Mouse (Mus musculus) macrophage (primary cell): ENCODE results near the gene Rab3ip. TPM values are rescaled to one million over a fixed set of nuclear protein-coding genes. Genes with fewer than 3 reads are reported as not detected.

ENCODE experiments used
- H3K27ac ChIP-seq: fragments of 350-480 bp; formaldehyde crosslinking; 2 replicates; pipeline ENCODE4 v1.9.0; 2021
- H3K36me3 ChIP-seq: fragments of 350-480 bp; formaldehyde crosslinking; 2 replicates; pipeline ENCODE4 v1.9.0; 2021; ENCODE audit errors: inconsistent target
- H3K4me3 ChIP-seq: fragments of 350-480 bp; formaldehyde crosslinking; 2 replicates; pipeline ENCODE4 v1.9.0; 2021; ENCODE audit errors: inconsistent target
- H3K79me2 ChIP-seq: fragments of 350-480 bp; formaldehyde crosslinking; 2 replicates; pipeline ENCODE4 v1.9.0; 2021; ENCODE audit errors: inconsistent target
- WGBS: methylation state at CpG from one replicate; pipeline ENCODE4 v1.1.7; 2026; ENCODE audit warnings: inconsistent platforms; ENCODE audit not compliant: missing documents; 5-methylcytosine and 5-hydroxymethylcytosine counted together
- polyA plus RNA-seq: library from polyadenylated mRNA; stranded (reverse); fragments of 250-400 nt; gene quantifications from 3 replicates; pipeline ENCODE4 v1.2.4, GENCODE M21; 2018; ENCODE audit warnings: inconsistent platforms

Rab3ip gene
- polyA plus RNA-seq, 1 experiment from 2014 or later, result 2.7 TPM

DNA sequence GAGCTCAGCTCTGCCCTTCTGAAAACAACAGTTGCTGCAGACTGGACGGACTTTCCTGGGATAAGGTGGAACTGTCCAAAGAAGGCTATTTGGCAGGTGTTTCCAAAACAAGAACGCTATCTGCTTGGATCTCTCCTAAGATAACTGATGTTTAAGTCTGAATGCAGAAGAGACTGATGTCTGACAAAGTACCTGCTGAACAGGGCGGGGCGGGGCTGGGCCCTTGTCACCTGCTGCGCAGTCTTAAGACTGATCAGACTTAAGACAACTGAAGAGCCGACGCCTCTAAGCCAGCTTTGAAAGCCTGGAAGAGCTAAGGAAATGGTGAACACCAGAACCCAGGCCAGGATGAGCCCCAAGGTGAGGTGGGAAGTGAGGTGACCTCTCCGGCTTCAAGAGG lies 29.9 kb downstream of the Rab3ip start:
- H3K4me3 ChIP-seq, result no peak overlapping the region
- no peaks in the 10 kb centered on the region for H3K79me2 ChIP-seq
- H3K36me3 ChIP-seq, result no peaks in the 10 kb centered on the region
- no peak overlapping the region for H3K27ac ChIP-seq
- WGBS, result 96% methylated on average over 8 of the region's 8 CpGs

DNA sequence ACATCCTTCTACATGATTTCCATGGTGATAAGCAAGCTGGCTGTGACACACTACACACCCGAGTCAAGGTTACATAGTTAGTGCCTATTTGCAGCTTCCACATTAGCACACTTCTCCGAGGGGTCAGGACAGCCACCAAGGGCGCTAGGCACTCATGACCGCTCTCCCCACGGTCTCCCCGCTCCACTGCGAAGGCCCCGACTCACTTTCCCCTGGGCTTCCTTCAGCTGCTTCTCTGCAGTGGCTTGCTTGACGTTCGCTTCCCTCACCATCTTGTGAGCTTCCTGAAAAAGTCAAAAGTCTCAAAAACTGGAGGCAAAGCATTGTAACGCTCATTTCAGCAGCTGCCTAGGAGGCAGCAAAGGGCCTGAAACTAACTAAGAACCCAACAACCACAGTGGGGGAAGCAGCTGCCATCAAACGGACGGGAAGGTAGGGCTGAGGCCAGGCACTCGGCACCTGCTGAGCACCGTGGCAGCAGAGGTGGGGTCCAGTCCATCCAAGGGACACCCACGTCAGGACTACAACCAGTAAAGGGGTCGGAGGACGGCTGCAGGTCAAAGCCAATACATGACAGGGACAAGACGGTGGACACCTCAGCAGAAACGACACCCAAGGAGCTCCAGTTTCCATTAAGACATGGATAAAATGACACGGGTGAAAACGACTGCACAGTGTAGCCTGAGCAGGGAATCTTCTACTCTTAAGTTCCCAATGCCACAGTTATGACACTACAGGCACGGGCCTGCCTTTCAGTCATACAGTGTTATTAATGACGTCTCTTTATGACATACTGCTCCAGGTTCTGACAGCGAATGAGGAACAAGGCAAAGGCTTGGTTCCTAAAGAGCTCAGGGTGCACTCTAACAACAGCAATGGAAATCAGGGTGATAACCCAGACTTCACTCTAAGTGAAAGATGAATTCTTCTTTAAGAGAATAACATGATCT lies 30.9 kb downstream of the Rab3ip start:
- Histone ChIP-seq H3K27ac (no peak overlapping the region), H3K4me3 (no peak overlapping the region), H3K79me2 (no peaks in the 10 kb centered on the region), H3K36me3 (no peaks in the 10 kb centered on the region)
- WGBS, result 45% methylated on average over 25 of the region's 25 CpGs

DNA sequence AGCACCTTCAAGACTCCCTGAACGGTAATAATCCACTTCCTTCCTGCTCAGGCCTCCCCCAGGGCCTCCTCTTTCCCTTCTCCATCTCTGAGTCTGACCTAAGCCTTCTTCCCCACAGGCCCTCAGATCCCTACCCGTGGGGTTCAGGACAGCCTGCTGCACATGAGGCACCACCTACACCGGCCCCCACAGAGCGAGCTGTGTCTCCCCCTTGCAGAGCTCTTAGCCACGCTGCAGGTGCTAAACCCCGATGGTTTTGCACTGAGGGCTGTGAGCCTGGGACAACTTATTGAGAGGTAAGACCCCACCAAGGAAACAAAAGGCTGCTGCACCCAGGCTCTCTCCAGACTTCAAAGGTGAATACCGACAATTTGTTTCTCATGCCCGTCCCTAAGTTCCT lies 34.0 kb downstream of the Rab3ip start:
- H3K4me3 ChIP-seq, result no peak overlapping the region
- H3K79me2 ChIP-seq, result no peaks in the 10 kb centered on the region
- 72% methylated on average over 8 of the region's 8 CpGs for WGBS
- no peaks in the 10 kb centered on the region for H3K36me3 ChIP-seq
- H3K27ac ChIP-seq, result no peak overlapping the region

DNA sequence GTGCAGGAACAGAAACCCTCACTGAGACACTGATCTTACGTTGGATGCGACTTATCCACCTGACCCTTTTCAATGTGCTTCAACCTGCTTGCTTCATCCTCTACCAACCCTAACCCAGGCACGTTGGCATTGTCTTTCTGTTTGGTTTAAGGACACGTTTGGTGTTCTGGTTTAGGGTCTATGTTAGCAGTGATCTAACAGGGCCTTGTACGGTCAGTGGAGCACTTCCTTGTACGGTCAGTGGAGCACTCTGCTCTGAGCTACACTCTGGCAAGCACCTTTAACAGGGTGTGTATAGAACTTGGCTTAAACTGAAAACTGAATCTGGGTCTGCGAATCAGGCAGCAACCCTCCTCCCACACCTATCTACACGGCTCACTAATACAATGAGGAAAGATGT lies 35.3 kb downstream of the Rab3ip start:
- Histone ChIP-seq H3K79me2 (no peaks in the 10 kb centered on the region), H3K4me3 (no peak overlapping the region), H3K36me3 (no peaks in the 10 kb centered on the region), H3K27ac (no peak overlapping the region)
- 95% methylated on average over 7 of the region's 8 CpGs for WGBS

DNA sequence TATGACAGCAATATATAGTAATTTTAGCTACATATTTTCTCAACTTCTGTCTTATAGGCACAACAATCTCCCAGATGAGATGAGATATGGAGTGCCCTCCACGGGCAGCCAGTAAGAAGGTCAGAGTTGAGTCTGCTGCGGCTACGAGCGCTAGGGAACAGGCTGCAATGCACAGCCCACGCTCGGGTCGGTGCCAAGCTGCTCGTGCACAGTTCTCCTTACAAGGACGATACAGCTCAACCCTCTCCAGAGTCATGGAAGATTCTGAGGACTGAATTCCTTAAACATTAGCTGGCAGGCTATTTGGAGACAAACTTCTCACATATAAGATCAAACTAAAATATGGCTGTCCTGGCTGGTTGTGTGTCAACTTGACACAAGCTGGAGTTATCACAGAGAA lies 36.0 kb downstream of the Rab3ip start:
- H3K4me3 ChIP-seq, result no peak overlapping the region
- 96% methylated on average over 9 of the region's 9 CpGs for WGBS
- H3K27ac ChIP-seq, result no peak overlapping the region

DNA sequence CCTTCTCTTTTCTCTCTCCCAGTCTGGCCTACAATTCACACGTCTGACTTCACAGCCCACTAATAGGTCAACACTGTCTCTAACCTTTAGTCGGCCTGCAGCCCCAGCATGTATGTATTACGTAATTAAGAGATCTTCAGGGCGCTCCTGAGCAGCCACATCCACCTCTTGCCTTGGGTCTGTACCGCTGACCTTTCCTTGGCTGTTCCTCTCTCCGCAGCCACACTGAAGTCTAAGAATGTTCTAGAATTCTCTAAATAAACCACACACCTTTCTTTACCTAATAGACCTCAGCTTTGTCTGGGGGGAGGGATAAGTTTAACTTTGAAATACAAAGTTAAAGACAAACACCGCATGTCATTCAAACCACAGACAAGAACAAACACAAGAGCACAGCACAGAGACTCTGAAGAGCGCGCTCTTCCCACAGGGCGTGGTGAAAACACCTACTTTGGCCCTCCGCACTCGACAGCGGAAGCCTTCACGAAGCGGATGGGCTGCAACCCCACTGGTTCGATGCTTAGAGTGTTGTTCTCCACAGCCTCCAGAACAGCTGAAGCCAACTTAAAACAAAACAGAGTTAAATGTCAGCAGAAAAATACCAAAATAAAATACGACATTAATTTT lies 36.8 kb downstream of the Rab3ip start:
- WGBS, result 93% methylated on average over 14 of the region's 17 CpGs
- Histone ChIP-seq H3K79me2 (no peaks in the 10 kb centered on the region), H3K36me3 (no peaks in the 10 kb centered on the region), H3K4me3 (no peak overlapping the region), H3K27ac (no peak overlapping the region)

More for the DNA sequence above, 36.0 kb downstream of the Rab3ip start:
- Histone ChIP-seq H3K36me3 (no peaks in the 10 kb centered on the region), H3K79me2 (no peaks in the 10 kb centered on the region)

DNA sequence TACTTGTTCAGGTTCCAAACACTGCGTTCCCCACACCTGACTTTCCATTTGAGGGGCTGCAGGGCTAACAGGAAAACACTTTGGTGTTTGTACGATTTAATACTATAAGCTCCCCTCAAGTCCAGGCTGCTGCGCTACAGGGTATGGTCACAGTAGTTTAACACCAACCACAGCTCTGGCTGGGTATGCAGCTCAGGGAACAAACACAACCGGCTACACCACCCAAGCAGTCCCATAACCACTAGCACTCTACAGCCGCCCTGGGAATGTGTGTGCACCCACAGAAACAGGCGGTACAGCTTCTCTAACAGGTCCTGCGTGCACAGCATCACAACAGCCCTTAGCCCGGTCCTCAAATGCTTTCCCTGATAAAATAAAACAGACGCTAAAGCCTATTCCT lies 37.7 kb downstream of the Rab3ip start:
- 93% methylated on average over 9 of the region's 9 CpGs for WGBS
- H3K36me3 ChIP-seq, result no peaks in the 10 kb centered on the region
- H3K27ac ChIP-seq, result no peak overlapping the region

DNA sequence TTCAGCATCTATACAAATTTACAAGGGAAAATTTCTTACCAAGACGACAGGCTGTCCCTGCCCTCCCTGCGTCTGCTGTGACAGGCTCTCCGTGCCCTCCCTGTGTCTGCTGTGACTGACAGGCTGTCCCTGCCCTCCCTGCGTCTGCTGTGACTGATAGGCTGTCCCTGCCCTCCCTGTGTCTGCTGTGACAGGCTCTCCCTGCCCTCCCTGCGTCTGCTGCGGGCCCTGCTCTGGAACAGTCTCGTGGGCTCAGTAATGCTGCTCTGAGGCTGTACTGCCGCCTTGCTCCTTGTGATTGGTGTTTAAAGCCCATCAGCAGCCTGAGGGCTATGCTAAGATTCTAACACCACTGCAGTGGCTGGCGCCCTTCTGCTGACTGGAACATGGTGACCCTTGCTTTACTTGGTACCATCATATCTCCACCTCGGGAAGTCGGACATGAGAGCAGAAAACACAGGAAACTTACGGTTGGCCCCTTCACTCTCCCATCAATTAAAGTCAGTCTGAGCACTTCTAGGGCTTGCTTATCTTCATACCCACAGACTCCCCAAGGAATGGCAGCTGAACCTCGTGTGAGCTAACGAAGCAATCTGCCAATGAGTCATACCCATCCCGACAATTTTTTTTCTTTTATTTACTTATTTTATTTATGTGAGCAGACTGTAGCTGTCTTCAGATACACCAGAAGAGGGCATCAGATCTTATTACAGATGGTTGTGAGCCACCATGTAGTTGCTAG lies 41.5 kb downstream of the Rab3ip start:
- WGBS, result 93% methylated on average over 15 of the region's 15 CpGs

More for the DNA sequence above, 37.7 kb downstream of the Rab3ip start:
- H3K4me3 ChIP-seq, result no peak overlapping the region
- no peaks in the 10 kb centered on the region for H3K79me2 ChIP-seq

DNA sequence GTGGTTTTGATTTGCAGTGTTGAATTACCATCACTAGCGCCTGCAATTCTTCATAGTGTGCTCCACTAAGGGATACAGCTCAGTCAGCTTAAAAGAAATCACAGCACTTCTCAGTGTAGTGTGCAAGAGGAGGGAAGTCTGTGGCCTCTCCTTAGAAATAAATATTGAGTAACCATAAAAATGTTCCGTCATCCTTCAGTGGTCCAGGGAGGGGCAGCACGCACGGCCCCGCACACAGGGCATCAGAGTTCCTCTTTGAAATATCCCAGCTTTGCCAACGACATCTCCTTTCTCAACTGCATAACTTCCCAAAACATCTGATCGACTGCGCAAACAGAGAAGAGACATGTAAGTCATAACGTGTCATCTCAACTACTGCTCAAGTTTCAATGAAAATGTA lies 43.8 kb downstream of the Rab3ip start:
- WGBS, result 55% methylated on average over 9 of the region's 9 CpGs
- Histone ChIP-seq H3K79me2 (no peaks in the 10 kb centered on the region), H3K4me3 (no peak overlapping the region), H3K36me3 (no peaks in the 10 kb centered on the region), H3K27ac (no peak overlapping the region)

More for the DNA sequence above, 41.5 kb downstream of the Rab3ip start:
- Histone ChIP-seq H3K36me3 (no peaks in the 10 kb centered on the region), H3K27ac (no peak overlapping the region), H3K79me2 (no peaks in the 10 kb centered on the region), H3K4me3 (no peak overlapping the region)

DNA sequence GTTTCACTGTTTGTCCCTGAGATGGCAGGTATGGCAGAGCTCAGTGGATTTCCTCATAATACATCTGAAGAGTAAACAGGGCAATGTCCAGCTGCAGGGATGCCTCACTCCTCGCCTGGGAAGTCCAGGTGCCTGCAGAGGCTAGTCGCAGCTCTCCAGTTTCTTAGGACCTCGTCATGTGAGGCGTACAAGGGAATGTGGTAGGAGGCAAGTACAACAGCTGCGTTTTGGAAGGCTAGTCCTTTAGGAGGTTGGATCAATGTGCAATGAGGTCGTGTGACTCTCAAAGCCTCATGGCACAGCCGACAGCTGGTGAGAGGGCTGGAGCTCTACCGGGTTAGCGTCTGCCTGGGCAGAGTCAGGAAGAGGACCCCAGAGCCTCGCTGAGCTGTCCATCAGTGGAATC lies 46.1 kb downstream of the Rab3ip start:
- no peak overlapping the region for H3K27ac ChIP-seq
- H3K79me2 ChIP-seq, result no peaks in the 10 kb centered on the region
- 93% methylated on average over 10 of the region's 10 CpGs for WGBS
- H3K4me3 ChIP-seq, result no peak overlapping the region
- H3K36me3 ChIP-seq, result no peaks in the 10 kb centered on the region

DNA sequence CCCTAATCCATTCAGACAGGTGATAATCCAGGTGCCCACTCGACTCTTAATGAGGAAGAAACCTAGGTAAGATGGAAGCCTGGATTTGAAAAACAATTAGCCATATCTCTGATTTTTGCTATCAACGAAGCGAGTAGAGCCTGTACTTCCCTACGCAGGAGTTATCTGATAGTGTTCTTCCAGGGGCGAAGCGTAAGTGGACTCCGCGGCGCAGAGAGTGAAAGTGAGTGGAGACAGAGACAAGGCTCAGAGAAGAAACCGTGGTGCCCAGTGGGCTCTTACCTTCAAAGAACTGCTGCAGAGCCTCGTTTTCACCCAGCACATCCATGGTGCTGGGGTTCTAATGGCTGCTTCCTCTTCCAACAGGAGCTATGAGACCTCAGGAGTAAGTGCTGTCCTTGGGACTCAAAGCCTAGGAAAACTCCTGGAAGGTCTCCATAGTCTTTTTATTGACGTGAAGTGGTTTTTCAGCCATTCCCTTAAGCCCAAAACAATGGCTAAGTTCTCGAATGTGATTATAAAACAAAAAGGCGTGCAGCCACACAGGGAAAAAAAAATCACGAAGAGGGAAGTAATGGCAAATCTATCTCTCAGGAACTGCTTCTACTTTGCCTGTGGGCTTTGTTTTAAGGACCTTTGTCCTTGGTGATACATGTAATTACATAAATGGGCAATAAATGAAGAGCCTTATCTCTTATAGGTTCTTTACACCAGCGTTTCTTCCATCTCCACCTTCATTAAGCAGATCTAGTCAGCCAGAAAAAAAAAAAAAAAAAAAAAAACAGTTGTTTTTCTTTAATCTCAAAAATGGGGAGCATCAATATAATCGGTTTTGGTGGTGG lies 54.0 kb downstream of the Rab3ip start, which contains the start of gene Myrfl:
TSS of gene Myrfl (minus strand) at position 584 of the 842 bp plus-strand sequence.
- Histone ChIP-seq H3K36me3 (no peaks in the 10 kb centered on the region), H3K4me3 (no peak within 1 kb of the TSS), H3K27ac (no peak within 1 kb of the TSS), H3K79me2 (no peaks in the 10 kb centered on the region)
- whole genome bisulfite sequencing, result 87% methylated on average over 17 of the region's 17 CpGs

DNA sequence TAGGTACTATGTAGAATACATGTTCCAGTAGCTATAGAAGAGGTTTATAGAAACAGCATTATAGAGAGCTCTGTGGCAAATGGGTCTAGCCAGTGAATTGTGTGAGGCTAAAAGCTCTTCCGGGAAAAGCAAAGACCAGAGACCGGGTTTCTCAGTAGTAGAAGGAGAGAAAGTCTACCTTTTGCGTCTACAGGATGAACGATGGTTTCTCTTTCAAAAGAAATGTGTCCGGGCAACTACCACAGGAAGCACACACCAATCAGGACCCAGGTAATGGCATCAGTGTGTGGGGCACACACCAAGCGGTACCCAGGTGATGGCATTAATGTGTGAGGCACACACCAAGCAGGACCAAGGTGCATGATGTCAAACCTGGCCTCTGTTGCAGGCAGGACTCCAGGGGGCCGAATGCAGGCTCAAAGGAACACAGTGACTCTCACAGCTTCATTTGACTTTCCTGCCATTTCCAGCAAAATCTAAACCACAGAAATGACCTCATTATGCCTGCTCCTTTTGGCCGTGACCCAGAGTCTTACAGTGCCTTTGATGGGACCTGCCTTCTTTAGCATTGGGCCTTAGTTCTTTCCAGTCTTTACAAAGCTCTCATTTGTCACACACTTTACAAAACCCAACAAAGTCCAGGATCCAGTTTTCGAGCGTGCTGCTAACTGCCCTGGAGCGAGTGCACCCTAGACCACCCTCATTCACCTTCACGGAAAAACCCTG lies 55.3 kb downstream of the Rab3ip start:
- no peak overlapping the region for H3K27ac ChIP-seq
- WGBS, result 93% methylated on average over 12 of the region's 12 CpGs
- no peak overlapping the region for H3K4me3 ChIP-seq
- no peaks in the 10 kb centered on the region for H3K36me3 ChIP-seq
- no peaks in the 10 kb centered on the region for H3K79me2 ChIP-seq

DNA sequence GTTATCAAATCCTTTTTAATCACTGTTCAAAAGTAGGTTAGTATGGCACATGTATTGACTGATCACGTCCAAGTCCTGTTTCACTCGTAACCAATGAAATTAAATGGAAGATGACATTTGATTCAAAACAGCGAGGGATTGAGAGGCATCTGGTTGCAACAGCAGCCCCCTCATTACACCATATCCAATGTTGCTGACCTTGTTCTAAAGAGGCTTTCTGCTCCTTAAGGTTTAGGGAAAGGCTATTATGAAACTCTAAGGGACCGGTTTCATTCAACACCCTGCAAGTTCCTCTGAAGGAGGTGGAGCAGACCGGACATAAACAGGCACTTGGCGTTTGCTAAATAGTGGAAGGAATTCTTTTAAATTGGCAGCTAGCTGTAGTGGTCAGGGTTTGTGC lies 56.0 kb downstream of the Rab3ip start:
- WGBS, result 78% methylated on average over 6 of the region's 6 CpGs
- Histone ChIP-seq H3K4me3 (no peak overlapping the region), H3K36me3 (no peaks in the 10 kb centered on the region), H3K79me2 (no peaks in the 10 kb centered on the region), H3K27ac (no peak overlapping the region)
